In genomic region chr2:33648894-33649293, GRCm38 (mm10) we compare ENCODE assay signal across 21 mouse cellular contexts. TPM values are rescaled to one million over a fixed set of nuclear protein-coding genes. Genes with fewer than 3 reads are reported as not detected.
DNase-seq lines count a peak whose midpoint lies in the region; ATAC-seq lines count a peak whose summit lies in the region.
"Had no signal": no experiment of that assay in that cellular context is flagged by ENCODE, and none has a peak within 500 bp of the region (broad histone marks: within the 10 kb centered on the region; RNA-seq: fewer than 3 reads in every experiment).

No protein-coding gene starts in this region.

- peak; percentile 77 for ATAC-seq in kidney, embryonic 15.5 days (replicated peaks; ENCODE audit: low FRiP score)
- peak; percentile 76 for ATAC-seq in limb, embryonic 13.5 days (ENCODE audit: low FRiP score, low read depth)
- ATAC-seq: activated CD4-positive, CD25-positive, alpha-beta regulatory T cell, adult 4 months; hindbrain, embryonic 16.5 days; intestine, postnatal 0 days had no signal

- H3K27ac ChIP-seq in kidney, embryonic 15.5 days: 0 out of 2 replicates have a peak overlapping the region, but pooled peaks have one; percentile 20
- peak overlapping the region; percentile 48 for H3K27ac ChIP-seq in embryonic facial prominence, embryonic 10.5 days (replicated peaks)
- H3K27ac ChIP-seq in limb, embryonic 13.5 days: peak overlapping the region; percentile 72; the same call in 1 of the 2 replicates
- H3K27ac ChIP-seq: liver, embryonic 13.5 days; neural tube, embryonic 13.5 days had no signal

- no peaks in the 10 kb centered on the region for H3K36me3 ChIP-seq in kidney, embryonic 15.5 days
- no peaks in the 10 kb centered on the region for H3K36me3 ChIP-seq in embryonic facial prominence, embryonic 10.5 days (replicated peaks)
- H3K36me3 ChIP-seq in limb, embryonic 13.5 days: no peaks in the 10 kb centered on the region
- H3K36me3 ChIP-seq: liver, embryonic 13.5 days; neural tube, embryonic 13.5 days had no signal

- H3K4me2 ChIP-seq in kidney, embryonic 15.5 days: no peak overlapping the region
- H3K4me2 ChIP-seq in limb, embryonic 13.5 days (replicated peaks): peak overlapping the region; percentile 22
- H3K4me2 ChIP-seq: liver, embryonic 13.5 days; neural tube, embryonic 13.5 days had no signal

- peaks cover 50% of the 10 kb centered on the region for H3K27me3 ChIP-seq in kidney, embryonic 15.5 days
- peaks cover 78% of the 10 kb centered on the region for H3K27me3 ChIP-seq in embryonic facial prominence, embryonic 10.5 days (replicated peaks; ENCODE audit: low read depth, poor library complexity, severe bottlenecking)
- peaks cover 39% of the 10 kb centered on the region for H3K27me3 ChIP-seq in limb, embryonic 13.5 days

- WGBS in kidney, embryonic 15.5 days: 17% methylated on average over 4 of the region's 4 CpGs
- WGBS in embryonic facial prominence, embryonic 10.5 days: 5% methylated on average over 4 of the region's 4 CpGs
- WGBS in limb, embryonic 13.5 days: 16% methylated on average over 4 of the region's 4 CpGs

- no peaks in the 10 kb centered on the region for H3K9me3 ChIP-seq in kidney, embryonic 15.5 days (replicated peaks)
- H3K9me3 ChIP-seq in embryonic facial prominence, embryonic 10.5 days: no peaks in the 10 kb centered on the region
- no peaks in the 10 kb centered on the region for H3K9me3 ChIP-seq in limb, embryonic 13.5 days
- H3K9me3 ChIP-seq: liver, embryonic 13.5 days; neural tube, embryonic 13.5 days had no signal

- no peak overlapping the region for H3K4me3 ChIP-seq in kidney, embryonic 15.5 days (replicated peaks)
- no peak overlapping the region for H3K4me3 ChIP-seq in embryonic facial prominence, embryonic 10.5 days
- no peak overlapping the region for H3K4me3 ChIP-seq in limb, embryonic 13.5 days
- H3K4me3 ChIP-seq: liver, embryonic 13.5 days; megakaryocyte, embryonic 14.5 days; neural tube, embryonic 13.5 days had no signal

- no peak for DNase-seq in kidney, postnatal 25 days
- peak; percentile 12 for DNase-seq in adipocyte (ENCODE audit: low spot score)
- DNase-seq in embryonic facial prominence, embryonic 10.5 days (ENCODE audit: low spot score): peak; percentile 72
- DNase-seq in adrenal gland, postnatal 14 days: no peak
- DNase-seq in heart, postnatal 4 days: no peak
- DNase-seq: cerebellum, adult 9-10 months; gastrocnemius, postnatal 36 days; heart, postnatal 14 days; kidney, postnatal 4 days; liver, embryonic 13.5 days; lung, postnatal 10 days; right cerebral cortex, postnatal 14 days; thymus, postnatal 4 days had no signal

- H3K4me1 ChIP-seq in kidney, embryonic 15.5 days: peaks cover 19% of the 10 kb centered on the region
- H3K4me1 ChIP-seq in embryonic facial prominence, embryonic 10.5 days: peaks cover 45% of the 10 kb centered on the region
- peaks cover 57% of the 10 kb centered on the region for H3K4me1 ChIP-seq in limb, embryonic 13.5 days
- H3K4me1 ChIP-seq: liver, embryonic 13.5 days; megakaryocyte, embryonic 14.5 days had no signal

- no peak overlapping the region for H3K9ac ChIP-seq in kidney, embryonic 15.5 days
- H3K9ac ChIP-seq in limb, embryonic 13.5 days: no peak overlapping the region
- H3K9ac ChIP-seq: liver, embryonic 13.5 days; neural tube, embryonic 13.5 days had no signal

RNA-seq across cellular contexts. Expression of gene Lmx1b, which starts 8.6 kb away (rescaled TPM):
- 1.1 and 1.2 TPM in 2 replicates for polyA plus RNA-seq in kidney, embryonic 15.5 days (2015; fragmentation: Nextera tagmentation; extraction: Ambion mirVana)
- 0.85 and 0.99 TPM in 2 replicates for polyA plus RNA-seq in embryonic facial prominence, embryonic 10.5 days (2016; fragmentation: Nextera tagmentation; extraction: Ambion mirVana)
- polyA plus RNA-seq in limb, embryonic 13.5 days (2015; fragmentation: Nextera tagmentation; extraction: Ambion mirVana): 7.3 and 7.7 TPM in 2 replicates
- total RNA-seq in adrenal gland, postnatal 14 days (2021): not detected in 2 replicates
- under 1 TPM; 0.12 to 0.23 TPM for total RNA-seq in heart, postnatal 4 days (2021)
- polyA plus RNA-seq: activated CD4-positive, CD25-positive, alpha-beta regulatory T cell, adult 4 months; C2C12; intestine, postnatal 0 days; liver, embryonic 13.5 days had no signal

Comparison
In these comparisons a context has a peak if more than half of its experiments do, and no peak if none do; other contexts are left out.
1. H3K27ac ChIP-seq: peak in every context shown above with its lines; median percentile 72 in limb, embryonic 13.5 days; 48 in embryonic facial prominence, embryonic 10.5 days; 20 in kidney, embryonic 15.5 days.
2. DNase-seq: peak in adipocyte (single experiment) and embryonic facial prominence, embryonic 10.5 days (single experiment); none in kidney, postnatal 25 days (0 of 2), adrenal gland, postnatal 14 days (single experiment) and heart, postnatal 4 days (single experiment).